Mouse (Mus musculus) kidney, embryonic 15.5 days (tissue): ENCODE results near the gene Cd164l2. TPM values are rescaled to one million over a fixed set of nuclear protein-coding genes. Genes with fewer than 3 reads are reported as not detected.

Source experiments
- ATAC-seq: fragments of 200-750 bp; cut with Nextera tagmentation; replicated peaks from 2 replicates; pipeline ENCODE4 v1.8.0; 2017; ENCODE audit warnings: moderate TSS enrichment; ENCODE audit not compliant: low FRiP score
- H3K27ac ChIP-seq: fragments of 300-500 bp; sonication (generic); 2 replicates; pipeline ENCODE4 v1.5.1; 2015; ENCODE audit warnings: mild to moderate bottlenecking, inconsistent platforms
- H3K27me3 ChIP-seq: fragments of 300-500 bp; sonication (generic); 2 replicates; pipeline ENCODE4 v1.6.1; 2015; ENCODE audit warnings: inconsistent platforms
- H3K36me3 ChIP-seq: fragments of 300-500 bp; sonication (generic); 2 replicates; pipeline ENCODE4 v1.6.1; 2015; ENCODE audit warnings: inconsistent platforms
- H3K4me1 ChIP-seq: fragments of 300-500 bp; sonication (generic); 2 replicates; pipeline ENCODE4 v1.6.1; 2015; ENCODE audit warnings: inconsistent platforms
- H3K4me2 ChIP-seq: fragments of 300-500 bp; sonication (generic); 2 replicates; pipeline ENCODE4 v1.6.1; 2015; ENCODE audit warnings: moderate library complexity, mild to moderate bottlenecking, inconsistent platforms
- H3K4me3 ChIP-seq: fragments of 300-500 bp; sonication (generic); replicated peaks from 2 replicates; pipeline ENCODE4 v1.5.1; 2015; ENCODE audit warnings: mild to moderate bottlenecking, inconsistent platforms
- H3K9ac ChIP-seq: fragments of 300-500 bp; sonication (generic); 2 replicates; pipeline ENCODE4 v1.6.1; 2015; ENCODE audit warnings: mild to moderate bottlenecking, inconsistent platforms
- H3K9me3 ChIP-seq: fragments of 300-500 bp; sonication (generic); replicated peaks from 2 replicates; pipeline ENCODE4 v1.6.1; 2016; ENCODE audit warnings: inconsistent platforms
- WGBS: fragments of 180-500 bp; shearing (Covaris S2); methylation state at CpG from one replicate; pipeline ENCODE4 v1.1.7; 2015; ENCODE audit warnings: mixed read lengths; 5-methylcytosine and 5-hydroxymethylcytosine counted together
- polyA plus RNA-seq: library from polyadenylated mRNA; unstranded; fragments of >200 nt; fragmentation: Nextera tagmentation; extraction: Ambion mirVana; gene quantifications from 2 replicates; pipeline ENCODE4 v1.2.1, GENCODE M21; 2015

Gene Cd164l2
- 7.8 and 8.2 TPM in 2 replicates for polyA plus RNA-seq

DNA sequence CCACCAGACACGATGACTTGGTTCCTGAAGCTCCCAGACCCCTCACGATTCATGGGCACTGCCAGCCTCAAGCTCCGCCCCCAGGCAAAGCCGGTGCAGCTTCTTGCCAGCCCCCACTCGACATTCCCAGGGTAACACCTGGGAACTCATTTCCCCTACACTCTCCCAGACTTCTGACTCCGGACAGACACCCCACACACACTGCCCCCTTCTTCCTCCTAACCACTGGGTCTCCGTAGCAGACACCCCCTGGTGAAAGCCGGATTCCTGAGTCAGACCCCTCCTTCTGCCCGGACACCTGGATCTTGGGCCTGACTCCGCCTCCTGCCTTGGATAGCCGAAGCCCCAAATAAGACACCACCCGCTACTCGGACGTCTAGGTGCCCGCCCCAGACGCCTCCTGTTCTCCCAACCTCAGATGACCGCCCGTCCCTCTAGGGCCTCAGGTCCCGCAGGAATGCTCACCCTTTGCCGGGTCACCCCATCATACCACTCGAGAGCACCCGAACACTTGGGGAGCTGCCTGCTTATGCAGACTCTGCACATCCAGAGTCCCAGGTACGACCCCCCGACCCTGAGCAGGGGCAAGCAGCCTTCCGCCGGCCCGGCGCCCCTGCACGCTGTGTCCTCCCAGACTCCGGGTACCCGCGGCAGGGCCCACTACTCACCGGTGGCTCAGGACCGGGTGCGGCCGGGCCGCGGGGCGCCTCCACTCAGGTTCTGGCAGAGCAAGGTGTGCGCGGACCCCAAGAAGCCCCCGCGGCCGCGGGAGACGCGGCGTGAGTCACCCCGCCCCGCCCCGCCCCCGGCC lies at the start of gene Cd164l2, which contains the start of gene Gpr3:
Gene Cd164l2 (plus strand): TSS at position 381 of the 811 bp plus-strand sequence.
Gene Gpr3 (minus strand): TSS at position 786 of the 811 bp plus-strand sequence.
- no peak within 1 kb of the TSS for H3K27ac ChIP-seq
- H3K9me3 ChIP-seq: no peaks in the 10 kb centered on the region
- 2% methylated on average over 52 of the region's 52 CpGs for WGBS
- peaks cover 45% of the 10 kb centered on the region for H3K27me3 ChIP-seq
- peak within 1 kb of the TSS; percentile 98 for H3K4me2 ChIP-seq
- peak within 1 kb of the TSS; percentile 58 for H3K4me3 ChIP-seq
- H3K4me1 ChIP-seq: peaks cover 26% of the 10 kb centered on the region
- H3K9ac ChIP-seq: peak within 1 kb of the TSS; percentile 52
- no peaks in the 10 kb centered on the region for H3K36me3 ChIP-seq
- ATAC-seq: peak; percentile 35

DNA sequence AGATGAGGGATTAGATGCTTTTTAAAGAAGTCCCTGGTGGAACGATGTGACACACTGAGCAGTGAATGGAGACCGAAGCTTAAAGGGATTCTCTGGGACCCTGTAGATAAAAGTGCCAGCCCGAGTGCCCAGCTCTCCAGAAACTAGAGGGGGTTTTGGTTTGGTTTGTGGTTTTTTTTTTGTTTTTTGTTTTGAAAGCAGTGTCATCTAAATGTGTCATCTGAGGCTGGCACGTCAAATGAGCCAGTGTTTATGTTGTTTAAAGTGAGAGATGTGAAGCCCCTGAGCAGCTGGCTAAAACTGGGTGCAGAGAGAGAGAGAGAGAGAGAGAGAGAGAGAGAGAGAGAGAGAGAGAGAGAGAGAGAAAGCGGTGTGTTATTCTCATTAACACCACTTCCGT lies 49.7 kb upstream of the Cd164l2 start:
- no peak overlapping the region for H3K4me2 ChIP-seq
- H3K4me1 ChIP-seq: peaks cover 36% of the 10 kb centered on the region
- H3K4me3 ChIP-seq: no peak overlapping the region
- H3K9ac ChIP-seq: no peak overlapping the region
- H3K9me3 ChIP-seq: no peaks in the 10 kb centered on the region
- no peak overlapping the region for H3K27ac ChIP-seq
- 68% methylated on average over 6 of the region's 6 CpGs for WGBS
- H3K36me3 ChIP-seq: peaks cover 41% of the 10 kb centered on the region
- no peak for ATAC-seq
- H3K27me3 ChIP-seq: no peaks in the 10 kb centered on the region

DNA sequence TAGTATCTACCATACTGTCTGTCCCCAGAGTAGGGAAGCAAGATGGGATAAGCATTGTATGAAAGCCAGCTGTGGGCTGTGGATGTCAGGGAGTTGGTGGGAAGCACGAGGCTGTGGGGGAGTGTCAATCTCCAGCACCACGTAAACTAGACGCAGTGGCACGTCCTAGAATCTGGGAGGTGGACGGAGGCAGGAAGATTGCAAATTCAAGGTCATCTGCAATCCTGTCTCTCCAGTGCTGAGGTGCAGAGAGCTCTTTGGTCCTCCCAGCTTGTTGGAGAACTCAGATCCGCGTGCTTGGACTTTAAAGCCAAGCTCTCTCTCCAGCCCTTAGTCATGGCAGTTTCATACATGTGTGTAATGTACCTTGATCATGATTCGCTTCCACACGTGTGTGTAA lies 45.2 kb upstream of the Cd164l2 start:
- WGBS: 61% methylated on average over 9 of the region's 9 CpGs
- H3K27me3 ChIP-seq: no peaks in the 10 kb centered on the region
- peaks cover 25% of the 10 kb centered on the region for H3K4me1 ChIP-seq
- H3K36me3 ChIP-seq: peaks cover 37% of the 10 kb centered on the region
- no peak overlapping the region for H3K9ac ChIP-seq
- no peaks in the 10 kb centered on the region for H3K9me3 ChIP-seq
- no peak overlapping the region for H3K4me2 ChIP-seq
- peak overlapping the region; percentile 23 for H3K27ac ChIP-seq
- no peak for ATAC-seq
- H3K4me3 ChIP-seq: no peak overlapping the region

DNA sequence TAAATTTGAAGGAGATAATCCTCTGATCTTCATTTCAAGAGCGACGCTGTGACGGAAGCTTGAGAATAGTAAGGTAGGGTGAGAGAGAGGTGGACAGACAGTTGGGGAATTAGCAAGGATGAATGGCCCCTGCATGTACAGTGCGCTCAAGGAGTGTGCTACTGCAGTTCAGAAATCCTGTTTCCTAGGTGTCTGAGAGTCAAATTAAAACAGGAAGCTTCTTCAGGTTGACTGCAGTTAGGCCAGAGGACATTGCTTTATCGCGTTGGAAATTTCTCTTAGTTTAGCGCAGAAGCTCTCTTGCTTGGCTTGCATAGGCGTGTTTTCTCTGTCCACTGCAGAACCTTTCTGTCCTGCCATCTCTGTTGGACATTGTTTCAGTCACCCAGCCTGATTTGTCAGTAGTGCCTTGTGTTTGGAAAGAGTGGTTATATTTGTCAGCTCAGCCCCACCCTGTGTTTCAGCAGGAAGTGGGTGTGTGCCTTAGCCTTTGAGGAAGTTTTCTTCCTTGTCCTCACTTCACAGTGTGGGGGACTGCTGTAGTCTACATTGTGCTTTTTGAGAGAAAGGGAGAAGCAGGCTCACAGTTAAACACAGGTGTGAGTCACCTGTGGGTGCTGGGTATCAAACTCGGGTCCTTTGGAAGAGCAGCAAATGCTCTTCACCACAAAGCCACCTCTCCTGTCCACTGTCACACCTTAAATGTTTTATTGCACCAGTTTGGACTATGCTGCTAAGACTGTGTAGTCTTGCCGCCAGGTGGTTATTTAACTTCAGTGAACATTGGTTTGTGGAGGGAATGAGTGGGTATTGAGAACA lies 42.5 kb upstream of the Cd164l2 start:
- 77% methylated on average over 10 of the region's 10 CpGs for WGBS
- H3K4me2 ChIP-seq: no peak overlapping the region
- peaks cover 32% of the 10 kb centered on the region for H3K36me3 ChIP-seq
- no peak overlapping the region for H3K9ac ChIP-seq
- ATAC-seq: no peak
- peak overlapping the region; percentile 67 for H3K27ac ChIP-seq
- H3K4me1 ChIP-seq: peaks cover 44% of the 10 kb centered on the region
- no peaks in the 10 kb centered on the region for H3K27me3 ChIP-seq
- no peaks in the 10 kb centered on the region for H3K9me3 ChIP-seq
- H3K4me3 ChIP-seq: no peak overlapping the region

DNA sequence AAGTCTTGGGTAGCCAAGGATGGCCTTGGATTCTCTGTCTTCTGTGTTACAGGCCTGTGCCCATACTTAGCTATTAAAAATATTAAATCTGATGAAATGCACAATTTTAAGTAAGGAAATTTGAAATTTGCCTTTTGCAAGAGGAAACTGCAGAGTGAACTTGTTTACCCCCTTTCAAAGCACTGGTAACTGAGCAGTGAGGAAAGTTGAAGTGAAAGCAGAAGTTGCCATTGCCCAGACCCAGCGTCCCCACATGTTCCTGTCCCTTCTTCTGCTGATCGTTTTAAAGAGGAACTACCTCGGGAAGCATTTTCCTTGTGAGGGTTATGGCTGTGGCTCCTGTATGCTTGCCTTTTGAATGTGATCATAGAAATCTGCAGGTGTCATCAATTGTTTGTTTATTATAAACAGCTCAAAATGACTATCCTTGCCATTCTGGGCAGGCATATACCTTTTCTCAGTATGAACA lies 41.8 kb upstream of the Cd164l2 start:
- no peak for ATAC-seq
- peaks cover 25% of the 10 kb centered on the region for H3K36me3 ChIP-seq
- no peak overlapping the region for H3K4me2 ChIP-seq
- H3K4me1 ChIP-seq: peaks cover 48% of the 10 kb centered on the region
- H3K27me3 ChIP-seq: no peaks in the 10 kb centered on the region
- H3K9me3 ChIP-seq: no peaks in the 10 kb centered on the region
- no peak overlapping the region for H3K4me3 ChIP-seq
- no peak overlapping the region for H3K9ac ChIP-seq
- 71% methylated on average over 3 of the region's 3 CpGs for WGBS
- peak overlapping the region; percentile 52; the same call in 1 of the 2 replicates for H3K27ac ChIP-seq

DNA sequence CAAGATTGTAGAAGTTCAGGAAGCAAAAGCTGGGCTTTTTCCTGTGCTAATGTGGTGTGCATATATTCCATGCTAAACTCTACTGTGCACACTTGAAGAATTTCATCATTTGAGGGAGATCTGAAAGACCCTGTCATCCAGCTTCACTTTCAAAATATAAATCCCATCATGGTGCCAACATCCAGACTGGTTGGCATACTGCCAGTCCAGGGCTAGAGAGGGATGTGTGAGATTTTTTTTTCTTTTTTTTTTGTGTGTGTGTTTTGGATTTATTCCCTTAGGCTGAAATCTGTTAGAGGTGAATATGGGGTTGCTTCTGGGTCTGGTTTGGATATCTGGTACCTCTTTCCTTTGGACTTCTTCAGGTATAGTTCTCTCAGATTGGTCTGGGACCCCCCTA lies 41.3 kb upstream of the Cd164l2 start:
- Histone ChIP-seq H3K9ac (no peak overlapping the region), H3K27ac (no peak overlapping the region), H3K9me3 (no peaks in the 10 kb centered on the region), H3K36me3 (peaks cover 21% of the 10 kb centered on the region; the same call in 1 of the 2 replicates), H3K27me3 (no peaks in the 10 kb centered on the region), H3K4me3 (no peak overlapping the region), H3K4me1 (peaks cover 53% of the 10 kb centered on the region), H3K4me2 (no peak overlapping the region)
- no peak for ATAC-seq

DNA sequence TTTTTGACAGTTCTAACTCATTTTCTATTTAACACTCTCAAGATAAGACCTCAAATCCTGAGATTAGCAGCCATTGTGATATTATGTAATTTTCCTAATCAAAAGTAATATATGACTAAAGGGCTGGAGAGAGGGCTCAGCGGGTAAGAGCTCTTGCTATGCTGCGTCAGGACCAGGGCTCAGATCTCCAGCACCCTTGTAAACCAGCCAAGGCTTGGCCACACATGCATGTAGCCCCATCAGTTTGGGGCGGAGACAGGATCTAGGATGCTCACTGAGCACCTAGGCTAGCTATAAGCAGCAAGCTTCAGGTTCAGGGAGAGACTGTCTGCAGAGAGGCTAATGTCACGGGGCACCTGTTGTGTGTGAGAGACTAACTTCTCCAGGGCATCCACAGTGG lies 39.5 kb upstream of the Cd164l2 start:
- ATAC-seq: no peak
- 85% methylated on average over 4 of the region's 4 CpGs for WGBS

DNA sequence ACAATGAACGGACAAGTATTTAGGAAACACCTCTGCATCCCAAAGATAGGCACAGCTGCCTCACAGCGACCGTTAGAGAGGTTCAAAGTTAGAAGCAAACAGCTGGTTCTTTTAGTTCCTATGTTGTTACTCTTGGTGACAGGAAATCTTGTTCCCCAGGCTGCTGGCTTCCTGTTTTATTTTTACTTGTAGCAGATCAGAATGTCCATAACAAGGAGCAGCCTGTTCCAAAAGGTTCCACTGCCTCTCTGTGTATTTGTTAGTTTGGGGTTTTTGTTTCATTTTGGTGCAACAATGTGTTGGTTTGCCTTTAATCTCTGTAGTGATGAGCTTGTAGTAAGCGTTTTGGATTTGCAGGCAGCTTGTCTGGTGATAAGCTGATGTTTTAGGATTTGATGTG lies 37.6 kb upstream of the Cd164l2 start:
- Histone ChIP-seq H3K4me1 (peaks cover 56% of the 10 kb centered on the region), H3K4me2 (peak overlapping the region; percentile 38), H3K27me3 (no peaks in the 10 kb centered on the region), H3K9ac (no peak overlapping the region), H3K4me3 (no peak overlapping the region; the same call in 1 of the 2 replicates), H3K27ac (peak overlapping the region; percentile 82), H3K36me3 (peaks cover 34% of the 10 kb centered on the region), H3K9me3 (no peaks in the 10 kb centered on the region)
- ATAC-seq: no peak
- 31% methylated on average over 4 of the region's 4 CpGs for WGBS

More for the DNA sequence above, 39.5 kb upstream of the Cd164l2 start:
- Histone ChIP-seq H3K27ac (peak overlapping the region; percentile 45; the same call in 1 of the 2 replicates), H3K4me1 (peaks cover 60% of the 10 kb centered on the region), H3K9ac (no peak overlapping the region), H3K27me3 (no peaks in the 10 kb centered on the region), H3K9me3 (no peaks in the 10 kb centered on the region), H3K4me3 (no peak overlapping the region), H3K36me3 (peaks cover 15% of the 10 kb centered on the region), H3K4me2 (no peak overlapping the region)

DNA sequence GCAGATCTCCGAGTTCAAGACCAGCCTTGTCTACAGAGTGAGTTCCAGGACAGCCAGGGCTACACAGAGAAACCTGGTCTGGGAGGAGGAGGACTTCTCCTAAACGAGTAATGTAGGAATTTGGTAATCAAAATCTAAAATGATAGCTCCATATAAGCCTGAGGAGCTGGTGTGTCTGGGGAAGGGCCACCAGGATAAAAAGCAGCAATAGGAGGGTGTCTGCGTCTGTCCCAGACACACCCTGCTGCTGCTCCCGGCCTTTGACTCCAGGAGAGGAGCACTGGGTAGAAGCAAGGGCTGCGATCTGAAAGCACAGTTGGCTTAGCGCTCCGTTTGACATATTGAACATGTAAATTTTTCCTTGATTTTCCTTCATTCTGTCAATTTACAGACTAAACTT lies 36.7 kb upstream of the Cd164l2 start:
- Histone ChIP-seq H3K9ac (no peak overlapping the region), H3K27me3 (no peaks in the 10 kb centered on the region), H3K36me3 (peaks cover 43% of the 10 kb centered on the region), H3K27ac (peak overlapping the region; percentile 82; the same call in 1 of the 2 replicates), H3K4me3 (no peak overlapping the region), H3K9me3 (no peaks in the 10 kb centered on the region), H3K4me2 (0 out of 2 replicates have a peak overlapping the region, but pooled peaks have one; percentile 17), H3K4me1 (peaks cover 50% of the 10 kb centered on the region)
- WGBS: 68% methylated on average over 7 of the region's 7 CpGs
- ATAC-seq: no peak

DNA sequence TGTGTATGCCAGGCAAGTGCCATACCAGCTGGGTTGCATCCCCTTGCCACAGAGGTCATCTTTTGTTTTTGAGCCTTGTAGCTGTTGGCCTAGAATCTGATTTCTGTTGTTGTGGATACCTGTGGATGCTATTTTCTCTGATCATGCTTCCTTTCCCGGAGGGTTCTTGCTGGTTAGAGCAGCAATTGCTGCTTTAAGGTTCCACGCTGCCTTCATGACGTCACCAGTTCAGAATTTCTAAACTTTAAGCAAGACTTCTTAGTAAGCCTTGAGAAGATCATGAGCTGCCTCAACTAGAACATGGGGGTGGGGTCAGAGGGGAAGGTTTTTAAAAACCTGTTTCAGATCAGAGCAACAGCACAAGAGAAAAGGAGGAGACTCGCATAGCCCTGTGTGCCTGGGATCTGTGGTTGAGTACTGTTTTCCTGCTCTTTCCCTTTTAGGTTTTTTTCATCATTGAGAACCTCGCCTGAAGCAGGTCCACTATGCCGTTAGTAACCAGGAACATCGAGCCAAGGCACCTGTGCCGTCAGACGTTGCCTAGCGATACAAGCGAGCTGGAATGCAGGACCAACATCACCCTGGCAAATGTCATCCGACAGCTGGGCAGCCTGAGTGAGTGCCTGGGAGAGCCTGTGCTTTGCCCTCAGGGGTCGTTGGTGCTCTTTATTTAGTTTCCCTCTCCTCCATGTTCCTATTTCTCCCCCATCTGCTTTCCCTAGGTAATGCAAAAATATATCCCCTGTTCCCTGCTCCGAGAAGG lies 35.8 kb upstream of the Cd164l2 start:
- H3K36me3 ChIP-seq: peaks cover 52% of the 10 kb centered on the region
- no peaks in the 10 kb centered on the region for H3K27me3 ChIP-seq
- H3K9ac ChIP-seq: no peak overlapping the region
- no peaks in the 10 kb centered on the region for H3K9me3 ChIP-seq
- peak overlapping the region; percentile 82 for H3K27ac ChIP-seq
- no peak overlapping the region for H3K4me2 ChIP-seq
- no peak overlapping the region for H3K4me3 ChIP-seq
- no peak for ATAC-seq
- H3K4me1 ChIP-seq: peaks cover 48% of the 10 kb centered on the region
- 43% methylated on average over 14 of the region's 14 CpGs for WGBS

DNA sequence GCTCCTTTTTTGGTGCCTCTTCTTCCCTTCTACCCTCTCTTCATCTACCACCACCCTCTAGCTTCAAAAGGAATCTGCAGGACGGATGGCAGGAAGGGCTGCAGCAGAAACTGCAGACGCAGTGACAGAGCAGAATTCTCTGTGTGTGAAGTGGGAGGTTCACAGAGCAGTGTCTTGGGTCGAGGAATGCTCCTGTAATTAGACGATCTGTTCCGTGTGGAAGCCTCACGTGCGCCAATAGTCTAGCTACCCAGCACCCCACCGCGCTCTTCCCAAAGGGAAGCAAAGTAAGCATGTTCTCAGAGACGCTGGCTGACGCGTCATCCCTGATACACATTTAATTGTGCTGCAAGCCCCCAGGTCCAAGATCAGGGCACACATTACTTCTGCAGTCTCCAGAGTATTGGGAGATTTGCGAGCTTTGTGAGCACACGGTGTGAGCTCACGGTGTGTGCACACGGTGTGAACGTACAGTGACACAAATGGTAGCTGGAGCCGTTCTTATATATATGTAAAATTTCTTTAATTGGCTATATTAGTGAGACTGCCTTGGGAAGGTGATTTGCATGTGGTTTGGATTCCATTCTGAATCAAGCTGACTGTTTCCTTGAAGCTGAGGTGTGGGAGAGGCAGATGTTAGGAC lies 35.0 kb upstream of the Cd164l2 start:
- Histone ChIP-seq H3K9ac (no peak overlapping the region), H3K27me3 (no peaks in the 10 kb centered on the region), H3K4me2 (no peak overlapping the region), H3K36me3 (peaks cover 53% of the 10 kb centered on the region), H3K4me3 (no peak overlapping the region), H3K27ac (peak overlapping the region; percentile 82; the same call in 1 of the 2 replicates), H3K9me3 (no peaks in the 10 kb centered on the region), H3K4me1 (peaks cover 41% of the 10 kb centered on the region)
- WGBS: 67% methylated on average over 18 of the region's 18 CpGs
- ATAC-seq: no peak
